ENCODE assay signal across 23 mouse cellular contexts in the genomic region with DNA sequence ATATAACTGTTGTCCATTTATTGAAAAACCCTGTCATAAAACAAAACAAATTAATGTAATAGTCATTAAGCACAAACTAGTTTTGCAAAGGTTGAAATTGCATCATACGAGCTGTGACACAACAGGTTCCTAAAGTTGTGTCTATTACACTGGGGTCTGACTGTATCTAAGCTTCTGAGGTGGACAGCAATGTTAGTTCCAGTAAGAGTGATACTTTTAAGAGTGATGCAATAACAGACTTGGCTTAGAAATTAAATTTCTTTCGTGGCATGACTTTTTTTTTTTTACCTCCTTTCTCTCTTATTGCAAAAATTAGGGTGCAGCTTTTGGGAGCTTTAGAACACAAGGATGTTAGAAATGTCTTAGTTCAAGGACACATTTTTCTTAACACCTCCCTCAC. TPM values are rescaled to one million over a fixed set of nuclear protein-coding genes. Genes with fewer than 3 reads are reported as not detected.
DNase-seq lines count a peak whose midpoint lies in the region; ATAC-seq and TF ChIP-seq lines count a peak whose summit lies in the region.
"Had no signal": no experiment of that assay in that cellular context is flagged by ENCODE, and none has a peak within 500 bp of the region (broad histone marks: within the 10 kb centered on the region; RNA-seq: fewer than 3 reads in every experiment).

No protein-coding gene starts in this region.

- H3K4me2 ChIP-seq in heart, embryonic 11.5 days, result no peak overlapping the region
- H3K4me2 ChIP-seq: embryonic facial prominence, embryonic 12.5 days; forebrain, embryonic 13.5 days; forebrain, embryonic 15.5 days had no signal

- no peaks in the 10 kb centered on the region for H3K9me3 ChIP-seq in MEL (replicated peaks; ENCODE audit: insufficient read depth, low read length)
- no peaks in the 10 kb centered on the region for H3K9me3 ChIP-seq in heart, embryonic 11.5 days (replicated peaks; ENCODE audit: control insufficient read depth, low read length)
- no peaks in the 10 kb centered on the region for H3K9me3 ChIP-seq in hindbrain, embryonic 10.5 days
- H3K9me3 ChIP-seq: embryonic facial prominence, embryonic 10.5 days; embryonic facial prominence, embryonic 12.5 days; forebrain, embryonic 13.5 days; forebrain, embryonic 15.5 days had no signal

- peak; percentile 84 for ATAC-seq in granulocyte monocyte progenitor cell, adult 5-6 weeks (replicated peaks; ENCODE audit: poor library complexity, severe bottlenecking)
- no peak for ATAC-seq in heart, embryonic 11.5 days (replicated peaks; ENCODE audit: insufficient number of reproducible peaks, low FRiP score, low TSS enrichment)
- ATAC-seq in CD4-positive, CD25-positive, alpha-beta regulatory T cell, adult 4 months, result no peak
- ATAC-seq: forebrain, embryonic 13.5 days; forebrain, embryonic 15.5 days; forebrain, postnatal 0 days; Patski had no signal

- H3K36me3 ChIP-seq in MEL (ENCODE audit: control insufficient read depth in 1 of 2, insufficient read depth in 2 of 2, low read length in 2 of 2), result peaks cover 47 to 73% of the 10 kb centered on the region in 2 experiments
- H3K36me3 ChIP-seq in heart, embryonic 11.5 days (ENCODE audit: control insufficient read depth, insufficient read depth, low read length), result no peaks in the 10 kb centered on the region; the same call in 1 of the 2 replicates
- H3K36me3 ChIP-seq in hindbrain, embryonic 10.5 days, result peaks cover 54% of the 10 kb centered on the region
- H3K36me3 ChIP-seq: embryonic facial prominence, embryonic 12.5 days had no signal

- H3K4me1 ChIP-seq in MEL (ENCODE audit: control insufficient read depth in 1 of 2, insufficient read depth in 2 of 2, low read length in 2 of 2), result peaks cover 26 to 61% of the 10 kb centered on the region in 2 experiments
- no peaks in the 10 kb centered on the region for H3K4me1 ChIP-seq in heart, embryonic 11.5 days (ENCODE audit: control insufficient read depth, insufficient read depth, low read length)
- H3K4me1 ChIP-seq in hindbrain, embryonic 10.5 days (replicated peaks), result no peaks in the 10 kb centered on the region
- H3K4me1 ChIP-seq: embryonic facial prominence, embryonic 10.5 days; embryonic facial prominence, embryonic 12.5 days; forebrain, embryonic 13.5 days; forebrain, embryonic 15.5 days had no signal

- WGBS in heart, embryonic 11.5 days (ENCODE audit: insufficient replicate concordance), result 80% methylated on average over 2 of the region's 2 CpGs
- 84% methylated on average over 2 of the region's 2 CpGs for WGBS in hindbrain, embryonic 10.5 days

- peak overlapping the region; percentile 24; the same call in 1 of the 2 replicates for H3K27ac ChIP-seq in MEL (ENCODE audit: control insufficient read depth, low read depth, low read length)
- H3K27ac ChIP-seq in heart, embryonic 11.5 days (ENCODE audit: low read depth, low read length), result no peak overlapping the region
- no peak overlapping the region for H3K27ac ChIP-seq in hindbrain, embryonic 10.5 days
- H3K27ac ChIP-seq: embryonic facial prominence, embryonic 10.5 days; embryonic facial prominence, embryonic 12.5 days; forebrain, embryonic 13.5 days; forebrain, embryonic 15.5 days had no signal

- H3K27me3 ChIP-seq in MEL (ENCODE audit: control insufficient read depth in 1 of 2, insufficient read depth in 2 of 2, low read length in 2 of 2), result no peaks in the 10 kb centered on the region
- H3K27me3 ChIP-seq in heart, embryonic 11.5 days (ENCODE audit: control insufficient read depth, insufficient read depth, low read length), result no peaks in the 10 kb centered on the region
- peaks cover 19% of the 10 kb centered on the region; the same call in 1 of the 2 replicates for H3K27me3 ChIP-seq in hindbrain, embryonic 10.5 days (ENCODE audit: insufficient read depth, poor library complexity, severe bottlenecking)
- H3K27me3 ChIP-seq: embryonic facial prominence, embryonic 12.5 days; forebrain, embryonic 13.5 days; forebrain, embryonic 15.5 days had no signal

- no peak for TF ChIP-seq CTCF in MEL (IDR thresholded peaks at IDR 0.05 in 2 of 3, conservative IDR thresholded peaks at IDR 0.05 in 1 of 3; ENCODE audit: control insufficient read depth in 1 of 3, insufficient read depth in 1 of 3, low read depth in 2 of 3, low read length in 3 of 3, poor library complexity in 1 of 3, severe bottlenecking in 1 of 3)

- TF ChIP-seq EP300 in MEL (IDR thresholded peaks at IDR 0.05; ENCODE audit: low read depth in 1 of 2, low read length in 2 of 2), result peak in 1 of 2 experiments; percentile 76; a peak in 1 of 4 replicates

- H3K9ac ChIP-seq in MEL (ENCODE audit: control insufficient read depth, low read depth, low read length, poor library complexity, severe bottlenecking), result no peak overlapping the region; the same call in 1 of the 2 replicates
- H3K9ac ChIP-seq in heart, embryonic 11.5 days (ENCODE audit: low read depth, low read length), result no peak overlapping the region
- H3K9ac ChIP-seq: embryonic facial prominence, embryonic 12.5 days; forebrain, embryonic 13.5 days; forebrain, embryonic 15.5 days; forebrain, postnatal 0 days had no signal

- peak overlapping the region in 1 of 2 experiments; percentile 35; a peak in 1 of 4 replicates for H3K4me3 ChIP-seq in MEL (ENCODE audit: control insufficient read depth in 1 of 2, insufficient read depth in 1 of 2, low read depth in 2 of 2, low read length in 2 of 2)
- no peak overlapping the region for H3K4me3 ChIP-seq in heart, embryonic 11.5 days (ENCODE audit: low read depth, low read length)
- no peak overlapping the region for H3K4me3 ChIP-seq in hindbrain, embryonic 10.5 days
- H3K4me3 ChIP-seq: embryonic facial prominence, embryonic 10.5 days; embryonic facial prominence, embryonic 12.5 days; forebrain, embryonic 13.5 days; forebrain, embryonic 15.5 days had no signal

- TF ChIP-seq RAD21 in MEL (IDR thresholded peaks at IDR 0.05; ENCODE audit: low read depth, low read length), result no peak

- DNase-seq in MEL (ENCODE audit: low read depth, low spot score), result no peak
- DNase-seq in hindbrain, embryonic 10.5 days (ENCODE audit: low spot score), result no peak
- DNase-seq: adrenal gland, adult 2 months; adrenal gland, postnatal 10 days; adrenal gland, postnatal 25 days; B cell, adult 2 months; cerebellum, adult 11 months; cerebellum, adult 18-20 months; cerebellum, adult 9-10 months; cerebellum, postnatal 10 days; cerebellum, postnatal 25 days; forebrain, postnatal 0 days had no signal

- TF ChIP-seq POLR2A in MEL (IDR thresholded peaks at IDR 0.05; ENCODE audit: control insufficient read depth in 1 of 2, insufficient read depth in 1 of 2, low read depth in 1 of 2, low read length in 2 of 2, poor library complexity in 1 of 2), result no peak

- no peaks in the 10 kb centered on the region; the same call in 1 of the 2 replicates for H3K79me2 ChIP-seq in MEL (ENCODE audit: control insufficient read depth, insufficient read depth, low read length, poor library complexity)

TF ChIP-seq in MEL, 35 proteins besides CTCF, POLR2A, EP300 and RAD21 (continues in another document):
- TF ChIP-seq UBTF (IDR thresholded peaks at IDR 0.05; ENCODE audit: borderline replicate concordance, insufficient read depth, low read depth, low read length) (no peak), NELFE (IDR thresholded peaks at IDR 0.05; ENCODE audit: low read depth, low read length) (no peak), MYC (IDR thresholded peaks at IDR 0.05; ENCODE audit: low read depth, low read length) (no peak), JUND (IDR thresholded peaks at IDR 0.05; ENCODE audit: low read depth, low read length) (no peak), MEF2A (IDR thresholded peaks at IDR 0.05; ENCODE audit: extremely low read depth, insufficient replicate concordance, low read depth, low read length, poor library complexity, severe bottlenecking) (no peak), TCF12 (IDR thresholded peaks at IDR 0.05; ENCODE audit: low read depth, low read length) (peak; percentile 50; the same call in 1 of the 2 replicates), ZMIZ1 (IDR thresholded peaks at IDR 0.05; ENCODE audit: low read depth, low read length) (no peak), KAT2A (conservative IDR thresholded peaks at IDR 0.05; ENCODE audit: low read depth, low read length) (0 out of 2 replicates have a peak, but pooled peaks have one; percentile 13), ETS1 (IDR thresholded peaks at IDR 0.05; ENCODE audit: low read depth, low read length) (peak; percentile 45; the same call in 1 of the 2 replicates)

RNA-seq across cellular contexts. Expression of a gene that starts 8.6 kb away (rescaled TPM):
- 1.7 and 2.5 TPM in 2 replicates for total RNA-seq in MEL (2012; rRNA removed)
- 1 to 10 TPM in 1 of 2 experiments, not detected in 1; 3.2 TPM for polyA plus RNA-seq in MEL (2012; ENCODE audit: insufficient read depth in 1 of 2, insufficient read length in 2 of 2, low read depth in 1 of 2, low replicate concordance in 2 of 2, missing spikeins in 1 of 2)
- not detected in 2 replicates for total RNA-seq in granulocyte monocyte progenitor cell, adult 5-6 weeks (2014; fragmentation: Nextera tagmentation)
- 0.72 TPM in 1 of 2 replicates, not detected in the other for total RNA-seq in granulocyte monocyte progenitor cell, adult 5-6 weeks (2017)
- 1.3 and 2.2 TPM in 2 replicates for polyA plus RNA-seq in heart, embryonic 11.5 days (2014; fragmentation: Nextera tagmentation; extraction: Ambion mirVana)
- not detected in 2 replicates for polyA plus RNA-seq in hindbrain, embryonic 10.5 days (2016; fragmentation: Nextera tagmentation; extraction: Ambion mirVana)
- not detected for polyA plus RNA-seq in CD4-positive, CD25-positive, alpha-beta regulatory T cell, adult 4 months (2017; shearing (Covaris generic))
- total RNA-seq: adrenal gland, postnatal 25 days; forebrain, postnatal 0 days had no signal
- polyA plus RNA-seq: activated CD4-positive, CD25-positive, alpha-beta regulatory T cell, adult 4 months; brain, embryonic 14.5 days; embryonic facial prominence, embryonic 10.5 days; embryonic facial prominence, embryonic 12.5 days; forebrain, embryonic 11.5 days; forebrain, embryonic 13.5 days; Patski had no signal

RNA-seq across cellular contexts. Expression of a gene that starts 8.6 kb away (rescaled TPM):
- total RNA-seq in MEL (2012; rRNA removed), result 21.5 and 22.1 TPM in 2 replicates
- 10 to 100 TPM; 30.0 to 41.2 TPM for polyA plus RNA-seq in MEL (2012; ENCODE audit: insufficient read depth in 1 of 2, insufficient read length in 2 of 2, low read depth in 1 of 2, low replicate concordance in 2 of 2, missing spikeins in 1 of 2)
- total RNA-seq in granulocyte monocyte progenitor cell, adult 5-6 weeks (2014; fragmentation: Nextera tagmentation), result 22.1 and 22.2 TPM in 2 replicates
- total RNA-seq in granulocyte monocyte progenitor cell, adult 5-6 weeks (2017), result 15.0 and 19.9 TPM in 2 replicates
- 10.0 and 11.2 TPM in 2 replicates for polyA plus RNA-seq in heart, embryonic 11.5 days (2014; fragmentation: Nextera tagmentation; extraction: Ambion mirVana)
- polyA plus RNA-seq in hindbrain, embryonic 10.5 days (2016; fragmentation: Nextera tagmentation; extraction: Ambion mirVana), result 12.1 and 19.1 TPM in 2 replicates
- 1 to 10 TPM; 7.7 to 8.3 TPM for polyA plus RNA-seq in CD4-positive, CD25-positive, alpha-beta regulatory T cell, adult 4 months (2017; shearing (Covaris generic))

RNA-seq across cellular contexts. Expression of a gene that starts 55.0 kb away (rescaled TPM):
- not detected in 2 replicates for total RNA-seq in MEL (2012; rRNA removed)
- polyA plus RNA-seq in MEL (2012; ENCODE audit: insufficient read depth in 1 of 2, insufficient read length in 2 of 2, low read depth in 1 of 2, low replicate concordance in 2 of 2, missing spikeins in 1 of 2), result under 1 TPM in 1 of 2 experiments, not detected in 1; 0.06 TPM
- not detected in 2 replicates for total RNA-seq in granulocyte monocyte progenitor cell, adult 5-6 weeks (2014; fragmentation: Nextera tagmentation)
- not detected in 2 replicates for total RNA-seq in granulocyte monocyte progenitor cell, adult 5-6 weeks (2017)
- polyA plus RNA-seq in heart, embryonic 11.5 days (2014; fragmentation: Nextera tagmentation; extraction: Ambion mirVana), result 2.1 and 3.3 TPM in 2 replicates
- 1.2 and 2.4 TPM in 2 replicates for polyA plus RNA-seq in hindbrain, embryonic 10.5 days (2016; fragmentation: Nextera tagmentation; extraction: Ambion mirVana)
- polyA plus RNA-seq in CD4-positive, CD25-positive, alpha-beta regulatory T cell, adult 4 months (2017; shearing (Covaris generic)), result not detected
- polyA plus RNA-seq: activated CD4-positive, CD25-positive, alpha-beta regulatory T cell, adult 4 months had no signal
